Mouse (Mus musculus): Measurements from ENCODE around the gene Nid1.
"Not testable (repeated sequence)": the region's sequence is repeated elsewhere in the genome, so short reads cannot be mapped to it uniquely, and the experiment has no call there.

Gene Nid1

GRCm38 (mm10) chr13:13437460-13438015 lies at the start of gene Nid1:
Gene Nid1, plus strand, starts transcription at chr13:13437551.
- not testable (repeated sequence) for DNase-seq (ENCODE audit: low read depth, low spot score)

- peak; percentile 16 for DNase-seq (ENCODE audit: low read depth, low spot score)
Measured at GRCm38 (mm10) chr13:13393228-13394095, 43.9 kb upstream of the Nid1 start, which contains the start of gene Gpr137b. Gene Gpr137b, minus strand, starts transcription at chr13:13394014.

GRCm38 (mm10) chr13:13394096-13394395 lies 43.3 kb upstream of the Nid1 start:
- peak; percentile 22 for DNase-seq (ENCODE audit: low read depth, low spot score)

- DNase-seq (ENCODE audit: low read depth, low spot score) = not testable (repeated sequence)
Measured at GRCm38 (mm10) chr13:13400851-13401250, 36.5 kb upstream of the Nid1 start.

GRCm38 (mm10) chr13:13402818-13403217 lies 34.5 kb upstream of the Nid1 start:
- not testable (repeated sequence) for DNase-seq (ENCODE audit: low read depth, low spot score)

GRCm38 (mm10) chr13:13403366-13403765 lies 34.0 kb upstream of the Nid1 start:
- DNase-seq (ENCODE audit: low read depth, low spot score) = not testable (repeated sequence)

GRCm38 (mm10) chr13:13403839-13404238 lies 33.5 kb upstream of the Nid1 start:
- DNase-seq (ENCODE audit: low read depth, low spot score) = not testable (repeated sequence)

- not testable (repeated sequence) for DNase-seq (ENCODE audit: low read depth, low spot score)
Measured at GRCm38 (mm10) chr13:13404517-13405155, 32.7 kb upstream of the Nid1 start.

- DNase-seq (ENCODE audit: low read depth, low spot score) = not testable (repeated sequence)
Measured at GRCm38 (mm10) chr13:13405511-13405910, 31.8 kb upstream of the Nid1 start.

- no peak for DNase-seq (ENCODE audit: low read depth, low spot score)
Measured at GRCm38 (mm10) chr13:13414206-13414605, 23.1 kb upstream of the Nid1 start.

GRCm38 (mm10) chr13:13415120-13416006 lies 22.0 kb upstream of the Nid1 start:
- peak; percentile 31 for DNase-seq (ENCODE audit: low read depth, low spot score)

- DNase-seq (ENCODE audit: low read depth, low spot score) = not testable (repeated sequence)
Measured at GRCm38 (mm10) chr13:13416007-13416337, 21.4 kb upstream of the Nid1 start.

GRCm38 (mm10) chr13:13418859-13419258 lies 18.5 kb upstream of the Nid1 start:
- DNase-seq (ENCODE audit: low read depth, low spot score) = not testable (repeated sequence)

GRCm38 (mm10) chr13:13423301-13423700 lies 14.1 kb upstream of the Nid1 start:
- not testable (repeated sequence) for DNase-seq (ENCODE audit: low read depth, low spot score)

- not testable (repeated sequence) for DNase-seq (ENCODE audit: low read depth, low spot score)
Measured at GRCm38 (mm10) chr13:13436161-13436560, 1.2 kb upstream of the Nid1 start.

GRCm38 (mm10) chr13:13438112-13438953 lies 982 bp downstream of the Nid1 start:
- not testable (repeated sequence) for DNase-seq (ENCODE audit: low read depth, low spot score)

- not testable (repeated sequence) for DNase-seq (ENCODE audit: low read depth, low spot score)
Measured at GRCm38 (mm10) chr13:13445601-13446000, 8.2 kb downstream of the Nid1 start.

GRCm38 (mm10) chr13:13446711-13447443 lies 9.5 kb downstream of the Nid1 start:
- DNase-seq (ENCODE audit: low read depth, low spot score) = not testable (repeated sequence)

GRCm38 (mm10) chr13:13449981-13450380 lies 12.6 kb downstream of the Nid1 start:
- DNase-seq (ENCODE audit: low read depth, low spot score) = not testable (repeated sequence)

GRCm38 (mm10) chr13:13450931-13451330 lies 13.6 kb downstream of the Nid1 start:
- DNase-seq (ENCODE audit: low read depth, low spot score) = not testable (repeated sequence)

All from embryo, embryonic 11.5 days (tissue).